Mouse (Mus musculus) megakaryocyte, embryonic 14.5 days (primary cell): ENCODE data around the gene Ccr4. TPM values are rescaled to one million over a fixed set of nuclear protein-coding genes. Genes with fewer than 3 reads are reported as not detected.
A peak's percentile ranks its signal among the peaks of the same experiment; 100 is the strongest.

Experiments used
- H3K27me3 ChIP-seq: replicated peaks from 2 replicates; pipeline ENCODE3; 2012; ENCODE audit warnings: inconsistent platforms
- H3K36me3 ChIP-seq: replicated peaks from 2 replicates; pipeline ENCODE3; 2012; ENCODE audit warnings: low read length, inconsistent platforms, mixed read lengths
- H3K4me1 ChIP-seq: 2 replicates; pipeline ENCODE4 v1.6.1; 2012; ENCODE audit warnings: inconsistent platforms
- H3K4me3 ChIP-seq: replicated peaks from 2 replicates; pipeline ENCODE3; 2012; ENCODE audit warnings: moderate library complexity, mild to moderate bottlenecking, inconsistent platforms
- H3K9me3 ChIP-seq: 2 replicates; pipeline ENCODE4 v1.6.1; 2012; ENCODE audit warnings: inconsistent platforms
- FLI1 ChIP-seq: IDR thresholded peaks from 2 replicates; pipeline ENCODE4 v1.6.1; 2012; ENCODE audit warnings: low read length, inconsistent platforms, mixed read lengths
- GATA1 ChIP-seq: IDR thresholded peaks from 3 replicates; pipeline ENCODE4 v1.6.1; 2012; ENCODE audit warnings: mixed read lengths, low read length, inconsistent platforms, borderline replicate concordance
- polyA plus RNA-seq: library from polyadenylated mRNA; stranded (reverse); fragments of >175 nt; gene quantifications from 2 replicates; pipeline ENCODE4 v1.2.3, GENCODE M21; 2012; ENCODE audit warnings: low replicate concordance; ENCODE audit not compliant: insufficient read depth

Ccr4 gene
- polyA plus RNA-seq, result not detected in 2 replicates

- H3K36me3 ChIP-seq, result no peaks in the 10 kb centered on the region
- no peak within 1 kb of the TSS for H3K4me3 ChIP-seq
Observed at GRCm38 (mm10) chr9:114504816-114505215, at the start of gene Ccr4. Ccr4 (minus strand) TSS chr9:114504916.

GRCm38 (mm10) chr9:114553828-114554227, 49.1 kb upstream of the Ccr4 start:
- H3K4me1 ChIP-seq, result no peaks in the 10 kb centered on the region
- no peaks in the 10 kb centered on the region for H3K36me3 ChIP-seq
- TF ChIP-seq GATA1, result no peak
- TF ChIP-seq FLI1, result no peak
- H3K4me3 ChIP-seq, result no peak overlapping the region
- peaks cover 78% of the 10 kb centered on the region for H3K27me3 ChIP-seq
- H3K9me3 ChIP-seq, result no peaks in the 10 kb centered on the region

More at GRCm38 (mm10) chr9:114504816-114505215, at the start of gene Ccr4:
- H3K4me1 ChIP-seq, result peaks cover 32% of the 10 kb centered on the region
- no peak for TF ChIP-seq FLI1
- no peak for TF ChIP-seq GATA1
- peaks cover 74% of the 10 kb centered on the region for H3K27me3 ChIP-seq
- peaks cover 30% of the 10 kb centered on the region for H3K9me3 ChIP-seq

GRCm38 (mm10) chr9:114550033-114550432, 45.3 kb upstream of the Ccr4 start:
- Histone ChIP-seq H3K36me3 (no peaks in the 10 kb centered on the region), H3K4me1 (peaks cover 37% of the 10 kb centered on the region), H3K27me3 (peaks cover 54% of the 10 kb centered on the region), H3K4me3 (no peak overlapping the region), H3K9me3 (no peaks in the 10 kb centered on the region)
- TF ChIP-seq GATA1, result no peak
- no peak for TF ChIP-seq FLI1

DNA sequence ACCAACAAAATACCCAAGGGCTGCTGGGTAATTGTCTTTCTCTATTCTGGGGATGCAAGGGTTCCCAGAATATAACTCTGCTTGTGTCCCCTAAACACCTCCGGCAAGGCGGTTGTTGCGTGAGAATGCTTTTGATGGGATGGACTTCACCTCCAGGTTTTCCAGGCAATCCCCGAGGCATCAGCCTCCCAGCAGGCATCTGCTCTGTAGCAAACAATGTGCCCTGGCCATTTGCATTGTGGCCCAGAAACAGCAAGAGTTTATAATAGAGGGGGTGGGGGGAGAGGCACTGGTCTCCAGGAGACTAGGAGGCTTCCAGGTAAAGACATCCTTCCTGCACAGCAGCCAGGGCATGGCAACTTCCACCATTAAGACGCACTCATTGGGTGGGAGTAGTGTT, 44.4 kb upstream of the Ccr4 start:
- TF ChIP-seq GATA1 (no peak), FLI1 (no peak)
- no peaks in the 10 kb centered on the region for H3K36me3 ChIP-seq
- H3K4me1 ChIP-seq, result peaks cover 47% of the 10 kb centered on the region

DNA sequence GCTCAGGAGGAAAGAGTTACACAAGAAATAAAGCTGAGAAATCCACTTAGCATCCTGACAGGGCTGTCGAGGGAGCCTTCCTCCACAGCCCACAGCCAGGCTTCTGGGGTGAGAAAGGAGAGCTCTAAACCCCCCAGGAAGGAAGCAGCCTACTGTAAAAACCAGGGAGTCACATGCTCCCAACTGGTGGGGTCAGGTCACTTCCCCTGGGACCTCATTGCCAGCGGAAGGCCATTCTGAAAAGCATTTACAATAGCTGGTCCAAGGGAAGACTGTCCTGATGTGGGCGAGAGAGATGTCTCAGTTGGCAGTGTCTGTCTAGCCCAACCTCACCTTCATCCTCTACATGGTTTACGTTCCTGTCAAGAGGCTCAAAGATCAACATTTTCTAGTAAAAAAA, 43.8 kb upstream of the Ccr4 start:
- Histone ChIP-seq H3K36me3 (no peaks in the 10 kb centered on the region), H3K4me1 (peaks cover 51% of the 10 kb centered on the region), H3K4me3 (no peak overlapping the region), H3K27me3 (peaks cover 45% of the 10 kb centered on the region), H3K9me3 (no peaks in the 10 kb centered on the region)
- TF ChIP-seq FLI1 (no peak), GATA1 (no peak)

More for the DNA sequence above, 44.4 kb upstream of the Ccr4 start:
- Histone ChIP-seq H3K27me3 (peaks cover 46% of the 10 kb centered on the region), H3K4me3 (no peak overlapping the region), H3K9me3 (no peaks in the 10 kb centered on the region)

DNA sequence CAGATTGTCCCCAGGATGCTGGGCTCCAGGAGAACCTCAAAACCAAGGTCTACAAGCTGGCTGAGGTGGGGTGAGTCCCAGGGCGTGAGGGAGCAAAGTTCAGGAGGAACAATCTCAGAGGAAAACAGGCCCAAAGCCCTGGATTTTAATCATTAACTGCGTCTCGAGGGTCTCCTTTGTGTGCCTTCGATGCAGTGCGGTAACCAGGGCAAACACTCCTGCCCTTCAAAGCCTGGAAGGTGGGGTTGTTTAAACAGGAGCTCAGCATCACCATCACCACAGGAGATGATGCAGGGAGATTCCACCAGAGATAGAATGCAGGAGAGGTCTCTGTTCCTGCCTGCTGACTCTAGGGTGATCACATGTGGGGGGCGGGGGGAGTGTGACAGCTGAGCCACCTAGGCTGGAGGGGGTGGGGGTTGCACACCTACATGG, 42.9 kb upstream of the Ccr4 start:
- H3K9me3 ChIP-seq, result no peaks in the 10 kb centered on the region
- TF ChIP-seq FLI1, result no peak
- no peak for TF ChIP-seq GATA1
- peaks cover 51% of the 10 kb centered on the region for H3K4me1 ChIP-seq

DNA sequence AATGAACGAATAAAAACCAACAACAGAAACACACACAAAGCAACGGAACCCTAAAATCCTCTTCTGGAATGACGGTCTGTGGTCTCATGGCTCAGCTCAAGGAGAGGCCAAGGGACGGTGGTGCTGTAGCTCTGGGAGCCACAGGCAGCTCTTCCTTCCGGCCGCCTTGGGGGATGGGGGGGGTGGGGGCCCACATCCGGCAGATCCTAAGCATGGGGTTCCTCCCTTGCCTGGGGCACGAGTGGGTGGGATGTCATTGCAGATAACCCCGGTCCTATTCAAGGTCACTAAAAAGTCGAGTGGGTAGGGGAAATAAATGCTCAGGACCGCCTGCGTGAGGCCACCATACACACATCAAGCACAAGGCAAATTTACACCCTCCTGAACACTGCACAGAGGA, 42.0 kb upstream of the Ccr4 start:
- H3K36me3 ChIP-seq, result no peaks in the 10 kb centered on the region
- TF ChIP-seq FLI1 (no peak), GATA1 (no peak)

More for the DNA sequence above, 42.9 kb upstream of the Ccr4 start:
- Histone ChIP-seq H3K27me3 (peaks cover 46% of the 10 kb centered on the region), H3K36me3 (no peaks in the 10 kb centered on the region), H3K4me3 (no peak overlapping the region)

DNA sequence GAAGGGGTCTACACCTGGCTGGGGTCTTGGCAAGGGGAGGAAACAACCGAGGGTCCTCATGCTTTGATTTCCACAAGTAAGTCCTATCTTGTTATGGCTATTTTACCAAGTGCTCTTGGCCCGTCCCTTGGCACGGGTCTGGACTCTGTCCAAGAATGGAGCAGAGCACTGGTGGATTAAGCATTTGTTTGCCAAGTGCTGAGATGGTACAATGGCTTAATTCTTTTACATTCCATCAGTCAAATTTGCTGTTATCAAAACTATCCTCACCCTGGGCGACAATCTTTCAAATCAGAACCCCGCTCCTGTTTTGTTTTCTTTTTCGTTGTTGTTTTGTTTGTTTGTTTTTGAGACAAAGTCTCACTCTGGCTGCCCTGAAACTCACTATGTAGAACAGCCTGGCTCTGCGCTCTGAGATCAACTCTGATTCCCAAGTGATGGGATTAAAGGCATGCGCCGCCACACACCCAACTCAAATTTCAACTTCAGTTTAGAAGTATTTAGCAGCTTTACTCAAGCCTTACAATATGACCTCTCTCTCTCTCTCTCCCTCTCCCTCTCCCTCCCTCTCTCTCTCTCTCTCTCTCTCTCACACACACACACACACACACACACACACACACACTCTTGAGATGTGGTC, 40.2 kb upstream of the Ccr4 start:
- Histone ChIP-seq H3K9me3 (no peaks in the 10 kb centered on the region), H3K4me1 (peaks cover 63% of the 10 kb centered on the region), H3K36me3 (no peaks in the 10 kb centered on the region), H3K4me3 (no peak overlapping the region), H3K27me3 (peaks cover 43% of the 10 kb centered on the region)
- TF ChIP-seq FLI1, result no peak
- TF ChIP-seq GATA1, result no peak

More for the DNA sequence above, 42.0 kb upstream of the Ccr4 start:
- H3K27me3 ChIP-seq, result peaks cover 45% of the 10 kb centered on the region
- H3K9me3 ChIP-seq, result no peaks in the 10 kb centered on the region
- peaks cover 51% of the 10 kb centered on the region for H3K4me1 ChIP-seq
- H3K4me3 ChIP-seq, result peak overlapping the region; percentile 30

DNA sequence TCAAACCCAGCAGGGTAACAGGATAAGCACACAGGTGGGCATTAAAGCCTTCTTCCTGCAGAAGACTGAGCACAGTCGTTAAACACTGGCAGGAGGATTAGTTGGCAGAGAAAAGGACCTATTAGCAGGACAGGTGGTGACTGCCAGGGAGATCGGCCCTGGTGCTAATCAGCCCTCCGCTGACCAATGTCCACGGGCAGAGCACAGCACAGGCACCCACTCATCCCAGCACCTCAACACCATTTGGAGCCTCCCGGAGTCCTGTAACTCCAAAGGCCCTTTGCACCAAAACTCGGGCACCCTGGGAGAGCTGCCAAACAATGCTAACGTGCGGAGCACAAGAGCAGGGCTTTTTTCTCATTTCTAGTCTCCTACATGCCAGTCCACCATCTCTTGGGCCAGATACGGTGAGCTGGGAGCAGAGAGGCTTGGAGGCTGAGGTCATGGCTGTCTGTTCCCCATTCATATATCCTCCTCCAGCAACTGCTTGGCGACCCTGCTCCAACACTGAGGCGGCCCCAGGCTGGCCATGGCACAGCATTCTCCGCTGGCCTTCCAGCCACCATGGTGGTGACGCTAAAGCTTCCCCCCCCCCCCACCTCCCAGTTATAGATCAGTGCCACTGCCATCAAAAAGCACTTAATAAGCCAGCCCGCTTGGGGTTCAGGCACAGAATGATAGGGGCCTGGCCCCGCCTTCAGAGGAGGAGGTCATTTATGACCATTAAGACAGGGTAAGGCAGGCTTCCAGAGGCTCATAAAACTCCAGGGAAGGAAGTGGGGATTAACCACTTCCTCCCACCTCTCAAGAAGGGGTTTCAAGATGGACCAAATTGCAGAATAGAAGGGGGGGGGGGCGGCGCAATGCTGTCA, 39.4 kb upstream of the Ccr4 start:
- TF ChIP-seq FLI1 (no peak), GATA1 (no peak)
- Histone ChIP-seq H3K4me3 (no peak overlapping the region), H3K36me3 (no peaks in the 10 kb centered on the region), H3K4me1 (peaks cover 63% of the 10 kb centered on the region), H3K9me3 (no peaks in the 10 kb centered on the region), H3K27me3 (peaks cover 41% of the 10 kb centered on the region)

DNA sequence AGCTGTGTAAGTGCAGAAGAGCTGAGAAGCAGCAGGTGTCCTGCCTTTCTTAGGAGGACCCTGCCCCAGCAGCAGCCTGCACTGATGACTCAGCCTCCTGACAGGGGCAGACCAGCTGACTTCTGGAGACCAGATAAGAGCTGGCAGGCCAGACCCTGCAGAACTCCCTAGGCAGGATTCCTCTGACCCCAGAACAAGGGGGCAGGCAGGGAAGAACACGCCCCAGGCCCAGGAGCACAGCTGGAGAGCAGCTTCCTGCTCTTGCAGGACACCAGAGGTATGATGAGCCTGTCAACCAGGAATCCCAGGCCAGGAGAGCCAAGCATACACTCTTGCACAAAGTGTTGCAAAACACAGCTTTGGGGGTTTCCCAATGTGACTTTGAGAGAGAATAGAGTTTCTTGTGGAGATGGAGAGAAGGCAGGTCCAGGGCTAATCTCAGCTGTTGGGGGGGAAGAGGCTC, 36.6 kb upstream of the Ccr4 start:
- TF ChIP-seq GATA1, result no peak
- TF ChIP-seq FLI1, result no peak
- H3K27me3 ChIP-seq, result peaks cover 48% of the 10 kb centered on the region
- no peaks in the 10 kb centered on the region for H3K9me3 ChIP-seq
- no peak overlapping the region for H3K4me3 ChIP-seq
- no peaks in the 10 kb centered on the region for H3K36me3 ChIP-seq
- peaks cover 38% of the 10 kb centered on the region for H3K4me1 ChIP-seq
